Mouse (Mus musculus) hindbrain, embryonic 15.5 days (tissue): ENCODE results near the gene Lce1m. TPM values are rescaled to one million over a fixed set of nuclear protein-coding genes. Genes with fewer than 3 reads are reported as not detected.
"Not testable (repeated sequence)": the region's sequence is repeated elsewhere in the genome, so short reads cannot be mapped to it uniquely, and the experiment has no call there.

ENCODE experiments used
- ATAC-seq: fragments of 200-750 bp; cut with Nextera tagmentation; 2 replicates; pipeline ENCODE4 v1.8.0; 2017; ENCODE audit warnings: low read depth, moderate number of reproducible peaks, moderate TSS enrichment; ENCODE audit not compliant: low FRiP score
- H3K27ac ChIP-seq: fragments of 300-500 bp; sonication (generic); replicated peaks from 2 replicates; pipeline ENCODE4 v1.5.1; 2015; ENCODE audit warnings: mild to moderate bottlenecking, inconsistent platforms
- H3K27me3 ChIP-seq: fragments of 300-500 bp; sonication (generic); 2 replicates; pipeline ENCODE4 v1.6.1; 2015; ENCODE audit warnings: control low read depth, inconsistent platforms
- H3K36me3 ChIP-seq: fragments of 300-500 bp; sonication (generic); 2 replicates; pipeline ENCODE4 v1.6.1; 2015; ENCODE audit warnings: control low read depth, inconsistent platforms
- H3K4me1 ChIP-seq: fragments of 300-500 bp; sonication (generic); replicated peaks from 2 replicates; pipeline ENCODE4 v1.6.1; 2015; ENCODE audit warnings: control low read depth, inconsistent platforms
- H3K4me2 ChIP-seq: fragments of 300-500 bp; sonication (generic); 2 replicates; pipeline ENCODE4 v1.6.1; 2015; ENCODE audit warnings: moderate library complexity, mild to moderate bottlenecking, inconsistent platforms
- H3K4me3 ChIP-seq: fragments of 300-500 bp; sonication (generic); 2 replicates; pipeline ENCODE4 v1.5.1; 2015; ENCODE audit warnings: mild to moderate bottlenecking, inconsistent platforms
- H3K9ac ChIP-seq: fragments of 300-500 bp; sonication (generic); 2 replicates; pipeline ENCODE4 v1.6.1; 2015; ENCODE audit warnings: inconsistent platforms
- H3K9me3 ChIP-seq: fragments of 300-500 bp; sonication (generic); 2 replicates; pipeline ENCODE4 v1.6.1; 2016; ENCODE audit warnings: control low read depth, inconsistent platforms
- WGBS: fragments of 180-500 bp; shearing (Covaris S2); methylation state at CpG from one replicate; pipeline ENCODE4 v1.1.7; 2015; 5-methylcytosine and 5-hydroxymethylcytosine counted together
- polyA plus RNA-seq: library from polyadenylated mRNA; unstranded; fragments of >200 nt; fragmentation: Nextera tagmentation; extraction: Ambion mirVana; gene quantifications from 2 replicates; pipeline ENCODE4 v1.2.1, GENCODE M21; 2015

Gene Lce1m
- polyA plus RNA-seq: not detected in 2 replicates

- Histone ChIP-seq H3K36me3 (no peaks in the 10 kb centered on the region), H3K4me2 (no peak within 1 kb of the TSS), H3K9ac (no peak within 1 kb of the TSS), H3K4me1 (peaks cover 14% of the 10 kb centered on the region; the same call in 1 of the 2 replicates), H3K27ac (no peak within 1 kb of the TSS), H3K9me3 (no peaks in the 10 kb centered on the region), H3K27me3 (no peaks in the 10 kb centered on the region), H3K4me3 (no peak within 1 kb of the TSS)
- no peak for ATAC-seq
- 95% methylated on average over 2 of the region's 2 CpGs for WGBS
Measured at GRCm38 (mm10) chr3:93018960-93019359, at the start of gene Lce1m. Lce1m (minus strand) TSS chr3:93019060.

- ATAC-seq, H3K36me3 ChIP-seq, H3K9me3 ChIP-seq, H3K27ac ChIP-seq, H3K4me1 ChIP-seq, H3K4me3 ChIP-seq, H3K9ac ChIP-seq, H3K4me2 ChIP-seq, H3K27me3 ChIP-seq: not testable (repeated sequence)
Measured at GRCm38 (mm10) chr3:93068523-93068922, 49.7 kb upstream of the Lce1m start, which contains the start of gene Gm4858. Gm4858 (plus strand) TSS chr3:93068823.

GRCm38 (mm10) chr3:93052826-93053474 lies 34.1 kb upstream of the Lce1m start:
- 55% methylated on average over 10 of the region's 10 CpGs for WGBS
- Histone ChIP-seq H3K4me1 (no peaks in the 10 kb centered on the region), H3K27ac (no peak overlapping the region), H3K4me3 (no peak overlapping the region), H3K4me2 (no peak overlapping the region), H3K27me3 (no peaks in the 10 kb centered on the region), H3K9ac (no peak overlapping the region), H3K9me3 (no peaks in the 10 kb centered on the region), H3K36me3 (no peaks in the 10 kb centered on the region)
- ATAC-seq: no peak

GRCm38 (mm10) chr3:93050182-93050581 lies 31.3 kb upstream of the Lce1m start:
- WGBS: 95% methylated on average over 1 of the region's 1 CpGs

GRCm38 (mm10) chr3:93031450-93031849 lies 12.6 kb upstream of the Lce1m start:
- H3K9ac ChIP-seq: no peak overlapping the region
- H3K9me3 ChIP-seq: no peaks in the 10 kb centered on the region
- no peaks in the 10 kb centered on the region for H3K27me3 ChIP-seq
- no peak overlapping the region for H3K4me3 ChIP-seq
- 61% methylated on average over 5 of the region's 5 CpGs for WGBS
- ATAC-seq: peak; percentile 96
- H3K4me2 ChIP-seq: no peak overlapping the region
- H3K4me1 ChIP-seq: no peaks in the 10 kb centered on the region
- H3K27ac ChIP-seq: no peak overlapping the region
- no peaks in the 10 kb centered on the region for H3K36me3 ChIP-seq

More at GRCm38 (mm10) chr3:93050182-93050581, 31.3 kb upstream of the Lce1m start:
- no peaks in the 10 kb centered on the region for H3K27me3 ChIP-seq
- no peaks in the 10 kb centered on the region for H3K36me3 ChIP-seq
- H3K9ac ChIP-seq: no peak overlapping the region
- no peak overlapping the region for H3K4me3 ChIP-seq
- H3K9me3 ChIP-seq: no peaks in the 10 kb centered on the region
- H3K4me1 ChIP-seq: no peaks in the 10 kb centered on the region
- no peak overlapping the region for H3K4me2 ChIP-seq
- ATAC-seq: no peak
- no peak overlapping the region for H3K27ac ChIP-seq

GRCm38 (mm10) chr3:93025486-93025885 lies 6.6 kb upstream of the Lce1m start:
- 90% methylated on average over 2 of the region's 2 CpGs for WGBS
- H3K4me3 ChIP-seq: no peak overlapping the region
- no peaks in the 10 kb centered on the region for H3K9me3 ChIP-seq

GRCm38 (mm10) chr3:93023411-93024184 lies 4.7 kb upstream of the Lce1m start:
- no peak for ATAC-seq
- no peaks in the 10 kb centered on the region for H3K36me3 ChIP-seq
- WGBS: 79% methylated on average over 3 of the region's 3 CpGs
- H3K9me3 ChIP-seq: no peaks in the 10 kb centered on the region
- no peak overlapping the region for H3K4me3 ChIP-seq
- H3K4me2 ChIP-seq: no peak overlapping the region
- no peaks in the 10 kb centered on the region for H3K4me1 ChIP-seq
- no peak overlapping the region for H3K27ac ChIP-seq
- H3K9ac ChIP-seq: no peak overlapping the region
- no peaks in the 10 kb centered on the region for H3K27me3 ChIP-seq

More at GRCm38 (mm10) chr3:93025486-93025885, 6.6 kb upstream of the Lce1m start:
- no peak overlapping the region for H3K4me2 ChIP-seq
- no peak overlapping the region for H3K9ac ChIP-seq
- no peak overlapping the region for H3K27ac ChIP-seq
- H3K36me3 ChIP-seq: no peaks in the 10 kb centered on the region
- H3K4me1 ChIP-seq: no peaks in the 10 kb centered on the region
- ATAC-seq: no peak
- H3K27me3 ChIP-seq: no peaks in the 10 kb centered on the region

- no peak for ATAC-seq
- 91% methylated on average over 1 of the region's 1 CpGs for WGBS
- H3K4me3 ChIP-seq: no peak overlapping the region
Measured at GRCm38 (mm10) chr3:93021171-93021570, 2.3 kb upstream of the Lce1m start.

GRCm38 (mm10) chr3:93015460-93016104 lies 3.3 kb downstream of the Lce1m start, which contains the start of gene Crct1:
Crct1 (minus strand) TSS chr3:93015687.
- Histone ChIP-seq H3K27me3 (no peaks in the 10 kb centered on the region), H3K4me3 (peak within 1 kb of the TSS; percentile 57), H3K27ac (peak within 1 kb of the TSS; percentile 69), H3K36me3 (no peaks in the 10 kb centered on the region), H3K9ac (peak within 1 kb of the TSS; percentile 61), H3K4me1 (peaks cover 14% of the 10 kb centered on the region; the same call in 1 of the 2 replicates), H3K4me2 (peak within 1 kb of the TSS; percentile 93), H3K9me3 (no peaks in the 10 kb centered on the region)
- ATAC-seq: peak; percentile 59; the same call in 1 of the 2 replicates
- 47% methylated on average over 4 of the region's 4 CpGs for WGBS

More at GRCm38 (mm10) chr3:93021171-93021570, 2.3 kb upstream of the Lce1m start:
- H3K9me3 ChIP-seq: no peaks in the 10 kb centered on the region
- no peaks in the 10 kb centered on the region for H3K36me3 ChIP-seq
- no peak overlapping the region for H3K4me2 ChIP-seq
- H3K27me3 ChIP-seq: no peaks in the 10 kb centered on the region
- no peak overlapping the region for H3K27ac ChIP-seq
- H3K9ac ChIP-seq: no peak overlapping the region
- no peaks in the 10 kb centered on the region for H3K4me1 ChIP-seq

GRCm38 (mm10) chr3:93014871-93015270 lies 4.0 kb downstream of the Lce1m start:
- H3K9me3 ChIP-seq: no peaks in the 10 kb centered on the region
- H3K4me1 ChIP-seq: peaks cover 14% of the 10 kb centered on the region; the same call in 1 of the 2 replicates
- H3K27ac ChIP-seq: peak overlapping the region; percentile 69; the same call in 1 of the 2 replicates
- peak overlapping the region; percentile 57 for H3K4me3 ChIP-seq
- H3K36me3 ChIP-seq: no peaks in the 10 kb centered on the region
- no peaks in the 10 kb centered on the region for H3K27me3 ChIP-seq
- H3K4me2 ChIP-seq: peak overlapping the region; percentile 93
- peak overlapping the region; percentile 61 for H3K9ac ChIP-seq
- no peak for ATAC-seq
- WGBS: 15% methylated on average over 5 of the region's 5 CpGs

GRCm38 (mm10) chr3:93014378-93014801 lies 4.5 kb downstream of the Lce1m start:
- peak overlapping the region; percentile 61 for H3K9ac ChIP-seq
- H3K4me1 ChIP-seq: peaks cover 14% of the 10 kb centered on the region; the same call in 1 of the 2 replicates
- H3K36me3 ChIP-seq: no peaks in the 10 kb centered on the region
- H3K9me3 ChIP-seq: no peaks in the 10 kb centered on the region
- H3K4me3 ChIP-seq: peak overlapping the region; percentile 57
- under 1% methylated on average over 24 of the region's 24 CpGs for WGBS
- no peaks in the 10 kb centered on the region for H3K27me3 ChIP-seq
- H3K27ac ChIP-seq: peak overlapping the region; percentile 69
- H3K4me2 ChIP-seq: peak overlapping the region; percentile 93
- peak; percentile 91 for ATAC-seq
